Mouse (Mus musculus) spleen, postnatal 4 days (tissue): ENCODE measurements around the gene Rgs11.

Experiments used
- DNase-seq, 2 experiments: peaks; one replicate each; pipeline ENCODE4 v3.0.0; 2022; ENCODE audit warnings: low spot score in 2 of 2

Rgs11 gene

GRCm38 (mm10) chr17:26231156-26231555 is 28.4 kb downstream of the Rgs11 start:
- no peak for DNase-seq

- no peak for DNase-seq
Observed at GRCm38 (mm10) chr17:26232863-26233262, 30.1 kb downstream of the Rgs11 start.

- DNase-seq: no peak
Observed at GRCm38 (mm10) chr17:26234386-26234785, 31.6 kb downstream of the Rgs11 start.

- no peak for DNase-seq
Observed at GRCm38 (mm10) chr17:26235077-26235815, 32.5 kb downstream of the Rgs11 start.

- no peak for DNase-seq
Observed at GRCm38 (mm10) chr17:26237667-26238066, 34.9 kb downstream of the Rgs11 start.

GRCm38 (mm10) chr17:26239551-26239950 is 36.8 kb downstream of the Rgs11 start:
- no peak for DNase-seq

- DNase-seq: no peak
Observed at GRCm38 (mm10) chr17:26240120-26240790, 37.5 kb downstream of the Rgs11 start.

- no peak for DNase-seq
Observed at GRCm38 (mm10) chr17:26240990-26241389, 38.2 kb downstream of the Rgs11 start.

GRCm38 (mm10) chr17:26243471-26244100 is 40.8 kb downstream of the Rgs11 start:
- DNase-seq: peak; percentile 65 to 83

GRCm38 (mm10) chr17:26244101-26244841 is 41.5 kb downstream of the Rgs11 start, which contains the start of gene Fam234a:
Gene Fam234a (minus strand): TSS chr17:26244242.
- DNase-seq: peak; percentile 87 to 91

GRCm38 (mm10) chr17:26251886-26252538 is 49.3 kb downstream of the Rgs11 start:
- no peak for DNase-seq

- peak; percentile 92 to 95 for DNase-seq
Observed at GRCm38 (mm10) chr17:26252539-26253251, 49.9 kb downstream of the Rgs11 start, which contains the start of gene Luc7l. Gene Luc7l (plus strand): TSS chr17:26252896.

- no peak for DNase-seq
Observed at GRCm38 (mm10) chr17:26253399-26253798, 50.6 kb downstream of the Rgs11 start.

- no peak for DNase-seq
Observed at GRCm38 (mm10) chr17:26255313-26255712, 52.6 kb downstream of the Rgs11 start.
